Mouse (Mus musculus): ENCODE results near the gene Ttll13.

The Ttll13 gene

DNA sequence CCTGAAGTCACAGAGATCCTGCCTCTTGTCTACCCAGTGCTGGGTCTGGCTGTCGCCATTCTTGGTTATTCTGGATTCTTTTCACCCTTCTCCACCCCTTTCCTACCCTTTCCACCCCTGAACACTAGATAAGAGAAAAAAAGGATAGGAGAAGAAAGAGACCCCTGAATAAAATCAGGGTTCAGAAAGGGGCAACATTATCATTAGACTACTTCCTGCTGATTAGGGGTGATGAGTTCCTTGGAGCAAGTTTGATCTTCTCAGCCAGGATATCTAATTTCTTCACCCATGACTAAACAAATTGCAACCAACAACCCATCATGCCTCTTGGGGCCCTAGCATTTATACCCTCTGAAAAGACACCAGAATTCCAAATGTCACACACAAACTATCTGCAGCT, 21.6 kb downstream of the Ttll13 start:
- no peak for DNase-seq (ENCODE audit: extremely low spot score)

DNA sequence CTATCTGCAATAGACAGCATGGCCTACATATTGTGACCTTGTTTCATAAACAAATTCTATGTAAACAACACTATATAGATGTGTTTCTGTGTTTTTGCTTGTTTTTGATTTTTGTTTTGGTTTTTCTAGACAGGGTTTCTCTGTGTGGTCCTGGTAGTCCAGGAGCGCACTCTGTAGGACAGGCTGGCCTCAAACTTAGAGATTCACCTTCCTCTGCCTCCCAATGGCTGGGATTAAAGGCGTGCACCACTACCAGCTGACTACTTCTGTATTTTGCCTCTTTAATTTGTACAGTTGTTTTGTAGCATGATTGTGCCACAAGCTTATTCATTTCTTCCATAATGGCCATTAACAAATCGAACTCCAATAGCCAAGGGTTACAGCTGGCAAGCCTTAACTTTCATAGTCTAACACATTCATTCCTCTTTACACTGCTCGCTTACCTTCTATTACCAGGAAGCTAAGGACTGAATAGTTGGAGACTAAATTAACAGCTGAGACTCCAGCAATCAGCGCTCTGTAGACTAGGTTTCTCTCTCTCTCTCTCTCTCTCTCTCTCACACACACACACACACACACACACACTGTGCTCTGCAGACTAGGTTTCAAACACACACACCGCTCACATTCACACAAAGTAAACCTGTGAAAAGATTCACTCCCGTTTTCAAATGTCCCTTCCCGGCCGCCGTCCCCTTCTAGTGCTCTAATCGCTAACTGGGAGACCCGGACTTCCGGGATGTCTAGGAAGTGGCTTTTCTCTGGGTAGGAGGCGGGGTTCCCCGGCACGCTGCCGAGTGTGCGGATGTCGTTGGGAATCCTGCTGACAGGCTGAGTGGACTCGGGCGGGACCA, 22.9 kb downstream of the Ttll13 start, which contains the start of gene Vps33b:
TSS of gene Vps33b (plus strand) at position 753 of the 854 bp plus-strand sequence.
- peak; percentile 92 for DNase-seq (ENCODE audit: extremely low spot score)

DNA sequence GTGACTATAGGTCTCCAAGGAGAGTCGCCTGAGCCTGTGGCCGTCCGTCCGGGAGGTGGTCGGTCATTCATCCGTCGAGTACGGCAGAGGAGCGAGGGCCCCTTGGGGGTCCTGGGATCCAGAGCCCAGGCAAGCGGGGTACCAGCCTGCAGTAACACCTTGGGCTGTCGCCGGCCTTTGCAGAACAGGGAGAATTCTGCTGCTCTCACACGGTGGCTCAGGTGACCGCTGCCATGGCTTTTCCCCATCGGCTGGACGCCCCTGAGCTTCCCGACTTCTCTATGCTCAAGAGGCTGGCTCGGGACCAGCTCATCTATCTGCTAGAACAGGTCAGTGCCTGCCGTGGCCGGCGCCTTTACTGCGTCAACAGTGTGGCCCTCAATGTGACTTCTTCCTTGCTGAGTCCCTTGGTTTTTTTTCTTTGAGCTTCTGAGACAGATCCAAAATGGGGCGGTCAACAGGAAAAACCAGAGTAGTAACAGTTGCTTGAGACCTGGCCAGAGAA, 23.6 kb downstream of the Ttll13 start:
- DNase-seq (ENCODE audit: extremely low spot score), result no peak

DNA sequence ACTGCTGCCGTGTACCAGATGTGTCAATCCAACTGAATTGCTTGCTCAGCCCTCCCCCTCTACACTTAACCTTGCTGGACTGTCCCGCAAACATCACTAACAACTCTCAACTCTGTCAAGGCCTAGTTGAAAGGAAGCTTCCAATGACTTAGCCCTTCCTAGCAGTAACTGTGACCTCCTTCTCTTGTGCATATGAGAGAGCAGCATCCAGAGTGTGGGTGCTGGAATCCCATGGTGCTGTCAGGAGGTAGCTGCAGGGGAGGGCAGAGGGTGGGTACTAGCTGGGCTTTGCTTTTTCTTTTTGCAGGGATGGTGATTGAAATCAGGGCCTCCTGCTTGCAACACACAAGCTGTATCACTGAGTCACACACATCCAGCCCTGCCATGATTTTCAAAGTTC, 27.3 kb downstream of the Ttll13 start:
- no peak for DNase-seq (ENCODE audit: extremely low spot score)

DNA sequence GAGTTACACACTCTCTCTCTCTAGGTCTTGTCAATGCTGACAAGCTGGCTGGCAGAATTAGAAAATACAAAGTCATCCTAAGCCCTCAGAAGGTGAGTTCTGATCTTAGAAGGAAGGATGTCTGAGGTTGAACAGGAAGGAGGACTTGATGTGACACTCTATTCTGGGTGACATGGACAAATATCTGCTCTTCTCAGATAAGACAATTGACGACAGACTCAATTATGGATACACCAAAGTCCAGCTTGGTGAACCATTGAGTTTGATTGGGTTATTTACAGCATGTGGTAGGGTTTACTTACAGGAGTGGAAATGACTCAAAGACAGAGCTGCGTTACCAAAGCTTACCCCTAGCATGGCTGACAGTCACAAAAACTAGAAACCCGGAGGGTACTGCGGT, 30.2 kb downstream of the Ttll13 start:
- DNase-seq (ENCODE audit: extremely low spot score), result no peak

DNA sequence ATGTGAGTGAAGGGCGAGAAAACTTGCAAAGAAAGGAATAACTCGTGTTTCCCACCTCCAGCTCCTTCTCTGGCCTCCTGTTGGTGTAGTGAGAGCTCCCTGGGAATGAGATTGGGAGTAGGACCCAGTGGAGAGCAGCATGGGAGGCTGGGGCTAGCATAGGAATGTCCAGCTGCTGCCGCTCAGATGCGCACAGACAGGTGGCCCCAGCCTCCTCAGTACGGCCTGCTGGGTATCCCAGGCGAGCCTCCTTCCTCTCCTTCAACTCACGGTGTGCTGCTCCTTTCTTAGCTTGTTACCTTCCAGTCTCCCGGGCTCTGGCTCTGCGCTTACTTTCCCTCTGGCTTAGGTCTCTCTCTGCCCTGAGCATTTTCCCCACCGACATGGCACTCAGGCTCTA, 33.9 kb downstream of the Ttll13 start:
- DNase-seq (ENCODE audit: extremely low spot score), result no peak

DNA sequence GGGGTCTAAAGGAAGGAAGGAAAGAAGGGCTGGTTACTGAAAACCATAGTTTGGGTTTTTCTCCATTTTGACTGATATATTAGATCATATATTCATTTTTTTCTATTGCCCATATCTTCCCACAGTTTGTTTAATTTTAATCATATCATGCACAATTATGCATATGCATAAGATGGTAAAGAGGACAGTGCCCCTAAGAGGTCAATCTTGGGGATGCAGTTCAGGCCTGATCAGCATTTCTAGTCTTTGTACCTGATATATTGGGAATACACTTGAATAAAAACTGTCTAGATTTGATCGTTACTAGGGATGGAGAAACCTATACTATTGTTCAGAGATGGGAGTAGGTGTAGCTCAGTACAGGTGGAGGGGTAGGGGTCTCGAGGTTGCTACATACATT, 34.8 kb downstream of the Ttll13 start:
- DNase-seq (ENCODE audit: extremely low spot score), result no peak

DNA sequence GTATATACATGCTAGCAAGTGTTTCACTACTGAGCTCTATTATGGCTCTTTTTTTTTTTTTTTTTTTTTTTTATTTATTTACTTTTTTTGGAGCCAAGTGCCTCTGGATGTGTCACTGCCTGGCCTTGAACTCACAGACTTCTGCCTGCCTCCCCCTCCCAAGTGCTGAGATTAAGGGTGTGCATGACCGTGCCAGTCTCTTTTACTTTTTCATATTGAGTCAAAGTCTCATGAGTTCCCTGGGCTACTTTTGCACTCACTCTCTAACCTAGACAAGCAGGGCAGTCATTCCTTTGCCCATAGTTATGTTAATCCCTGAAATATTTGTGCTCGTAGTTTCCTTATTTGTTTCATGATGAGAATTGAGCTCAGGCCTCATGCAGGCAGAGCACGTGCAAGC, 35.5 kb downstream of the Ttll13 start:
- no peak for DNase-seq (ENCODE audit: extremely low spot score)

DNA sequence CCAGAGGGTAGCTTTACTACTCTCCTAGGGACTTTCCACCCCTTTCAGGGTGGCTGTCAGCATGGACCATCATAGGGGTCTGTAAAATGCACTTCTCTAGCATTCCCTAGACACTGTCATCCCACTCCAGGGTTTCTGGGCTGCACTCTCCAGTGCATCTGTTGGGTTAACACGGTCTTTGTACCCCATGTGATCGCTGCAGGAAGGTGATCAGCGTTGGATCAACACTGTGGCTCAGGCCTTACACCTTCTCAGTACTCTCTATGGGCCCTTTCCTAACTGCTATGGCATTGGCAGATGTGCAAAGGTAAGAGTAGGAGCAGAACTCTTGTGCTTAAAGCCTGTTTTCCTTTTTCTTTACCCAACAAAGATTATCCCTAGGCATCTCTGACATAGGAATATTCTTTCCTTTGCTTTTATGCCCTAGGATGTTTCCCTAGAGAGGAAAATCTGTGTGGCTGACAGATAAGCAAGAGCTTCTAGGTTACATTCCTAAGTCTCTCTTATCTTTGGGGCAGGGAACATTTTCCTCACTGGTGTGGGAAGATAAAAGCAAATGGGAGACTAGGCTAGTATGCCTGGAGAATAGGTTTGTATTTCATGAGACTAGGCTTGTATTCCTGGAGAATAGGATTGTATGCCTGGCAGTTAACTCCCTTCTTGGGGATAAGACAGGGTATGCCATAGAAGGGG, 37.2 kb downstream of the Ttll13 start:
- DNase-seq (ENCODE audit: extremely low spot score), result no peak

DNA sequence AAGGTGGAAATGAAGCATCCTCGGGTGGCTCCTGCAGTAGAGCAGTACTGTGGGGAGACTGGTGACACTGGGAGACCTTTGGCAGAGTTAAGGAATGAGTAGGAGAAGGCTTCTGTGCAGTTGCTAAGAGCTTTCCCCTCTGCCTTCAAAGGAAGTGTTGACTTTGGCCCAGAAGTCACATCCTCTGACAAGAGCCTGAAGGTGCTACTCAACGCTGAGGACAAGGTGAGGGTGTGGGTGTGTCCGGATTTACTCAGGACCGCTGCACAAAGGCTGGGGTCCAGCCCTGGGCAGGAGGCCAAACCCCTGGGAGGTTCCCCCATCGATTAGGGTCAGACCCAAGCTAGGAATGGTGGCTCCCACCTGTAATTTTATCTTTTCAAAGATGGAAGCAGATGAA, 38.2 kb downstream of the Ttll13 start:
- DNase-seq (ENCODE audit: extremely low spot score), result no peak

DNA sequence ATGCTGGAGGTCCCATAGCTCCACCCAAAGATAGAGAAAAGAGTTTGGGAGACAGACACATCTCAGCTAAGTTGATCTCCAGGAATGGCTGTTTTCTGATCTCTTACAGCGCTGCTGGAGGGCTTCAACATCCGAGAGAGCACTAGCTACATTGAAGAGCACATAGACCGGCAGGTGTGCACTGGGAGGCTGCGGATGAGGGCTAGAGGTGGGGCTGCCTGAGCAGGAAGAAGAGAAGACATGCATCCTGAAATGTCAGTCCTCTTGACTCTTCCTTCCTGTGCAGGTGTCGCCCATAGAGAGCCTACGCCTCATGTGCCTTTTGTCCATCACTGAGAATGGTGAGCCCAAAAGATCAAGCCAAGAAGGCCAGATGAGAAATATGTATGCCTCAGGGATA, 39.5 kb downstream of the Ttll13 start:
- DNase-seq (ENCODE audit: extremely low spot score), result no peak

DNA sequence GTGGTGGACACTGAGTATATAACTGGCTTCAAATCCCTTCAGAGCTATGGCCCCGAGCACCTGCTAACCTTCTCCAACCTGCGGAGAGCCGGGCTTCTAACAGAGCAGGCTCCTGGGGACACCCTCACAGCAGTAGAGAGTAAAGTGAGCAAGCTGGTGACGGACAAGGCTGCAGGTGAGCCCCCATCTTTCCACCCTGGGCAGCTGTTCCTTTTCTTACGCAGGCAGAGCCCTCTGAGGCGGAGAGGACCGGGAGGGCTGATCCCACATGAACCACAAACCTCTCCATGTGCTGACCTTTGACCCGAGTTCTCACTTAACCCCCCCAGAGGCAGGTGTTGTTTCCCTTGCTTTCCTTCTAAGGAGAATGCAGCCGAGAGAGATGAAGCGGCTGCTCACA, 41.6 kb downstream of the Ttll13 start:
- no peak for DNase-seq (ENCODE audit: extremely low spot score)

DNA sequence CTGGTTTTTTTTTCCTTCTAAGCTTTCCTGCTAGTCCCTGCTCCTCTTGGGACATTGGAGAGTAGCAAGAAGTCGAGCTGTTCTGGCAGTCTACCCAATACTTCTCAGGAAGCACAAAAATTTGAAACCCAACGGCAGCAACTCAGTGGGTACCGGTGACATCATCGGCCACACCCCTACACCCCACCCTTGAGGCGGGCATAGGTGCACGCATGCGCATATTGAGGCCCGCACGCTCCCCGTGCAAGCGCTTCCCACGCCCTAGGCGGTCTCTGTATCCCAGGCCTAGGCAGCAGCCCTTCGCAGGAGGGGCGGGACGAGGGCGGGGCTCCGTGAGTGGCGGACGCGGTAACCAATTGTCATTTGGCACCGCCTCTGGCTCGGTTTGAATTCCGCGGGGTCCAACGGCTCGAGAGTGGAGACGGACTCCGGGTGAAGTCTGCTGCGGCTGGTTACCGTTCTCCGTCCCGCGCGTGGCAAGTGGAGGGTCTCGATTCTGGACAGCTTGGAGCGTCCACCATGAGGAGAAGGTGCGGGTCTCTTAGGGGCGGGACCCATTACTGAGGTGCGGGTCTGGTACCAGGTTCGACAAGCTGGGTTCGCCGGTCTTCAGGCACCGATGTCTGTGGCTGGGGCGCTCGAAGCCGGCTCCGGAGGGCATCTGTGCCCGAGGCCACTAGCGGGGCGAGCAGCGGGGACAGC, 48.0 kb downstream of the Ttll13 start, which contains the start of gene Prc1:
TSS of gene Prc1 (plus strand) at position 389 of the 702 bp plus-strand sequence.
- peak; percentile 100 for DNase-seq (ENCODE audit: extremely low spot score)

DNA sequence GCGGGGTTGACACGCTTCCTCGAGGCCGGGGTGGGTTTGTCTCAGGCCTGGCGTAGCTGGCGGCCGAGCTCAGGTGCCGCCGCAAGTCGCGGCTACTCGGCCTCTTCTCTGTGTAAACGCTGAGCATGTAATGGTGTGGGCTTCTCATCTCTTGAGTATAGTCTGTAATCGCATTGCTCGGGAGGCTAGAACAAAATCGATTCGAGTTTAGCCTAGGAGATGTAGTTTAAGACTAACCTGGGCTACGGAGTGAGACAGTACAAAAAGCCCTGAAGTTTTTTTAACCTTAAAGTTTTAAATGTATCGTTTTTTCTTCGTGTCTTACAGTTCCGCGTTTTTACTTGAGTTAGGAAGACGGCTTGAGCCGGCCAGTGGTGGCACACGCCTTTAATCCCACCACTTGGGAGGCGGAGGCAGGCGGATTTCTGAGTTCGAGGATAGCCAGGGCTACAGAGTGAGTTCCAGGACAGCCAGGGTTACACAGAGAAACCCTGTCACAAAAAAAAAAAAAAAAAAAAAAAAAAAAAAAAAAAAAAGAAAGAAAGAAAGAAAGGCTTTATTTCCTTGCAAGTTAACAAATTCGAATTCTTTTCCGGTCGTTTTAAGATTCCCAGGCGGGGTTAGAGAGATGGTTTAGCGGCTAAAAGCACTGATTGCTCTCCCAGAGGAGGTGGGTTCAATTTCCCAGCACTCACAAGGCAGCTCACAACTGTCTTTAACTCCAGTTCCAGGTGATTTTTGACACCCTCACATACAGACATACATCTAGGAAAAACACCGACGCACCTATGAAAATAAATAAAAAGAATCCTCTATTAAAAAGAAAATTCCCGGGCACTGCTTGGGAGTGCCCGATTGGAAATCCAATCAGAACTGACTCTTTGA, 48.8 kb downstream of the Ttll13 start:
- DNase-seq (ENCODE audit: extremely low spot score), result peak; percentile 61

DNA sequence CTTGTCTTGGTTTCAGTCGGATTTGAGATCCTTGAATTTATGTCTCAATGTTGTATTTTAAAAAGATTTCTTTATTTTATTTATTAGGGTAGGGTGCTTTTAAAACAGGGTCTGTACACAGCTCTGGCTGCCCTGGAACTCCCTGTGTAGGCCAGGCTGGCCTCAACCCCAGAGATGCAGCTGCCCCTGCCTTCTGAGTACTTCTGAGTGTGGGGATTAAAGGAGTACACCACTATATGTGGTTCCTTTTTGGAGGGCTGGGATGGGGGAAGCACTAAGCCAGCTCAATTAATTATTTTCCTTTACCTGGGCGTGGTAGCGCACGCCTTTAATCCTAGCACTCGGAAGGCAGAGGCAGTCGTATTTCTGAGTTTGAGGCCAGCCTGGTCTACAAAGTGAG, 50.3 kb downstream of the Ttll13 start:
- no peak for DNase-seq (ENCODE audit: extremely low spot score)

DNA sequence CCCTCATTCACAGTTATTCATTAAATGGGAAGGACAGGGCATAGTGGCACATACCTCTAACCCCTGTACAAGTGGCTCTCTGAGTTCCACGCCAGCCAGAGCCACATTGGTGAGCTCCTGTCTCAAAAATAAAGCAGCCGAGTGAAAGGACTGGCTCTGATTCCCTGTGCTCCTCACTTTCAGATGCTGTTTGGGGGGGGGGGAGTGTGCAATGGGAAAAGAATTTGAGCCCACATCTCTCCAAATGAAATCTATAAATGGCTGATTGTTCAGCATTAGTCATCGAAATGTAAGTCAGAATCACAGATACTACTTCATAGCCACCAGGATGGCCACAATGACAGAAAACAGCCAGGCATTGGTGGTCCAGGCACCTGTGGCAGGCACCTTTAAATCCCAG, 50.9 kb downstream of the Ttll13 start:
- DNase-seq (ENCODE audit: extremely low spot score), result no peak

DNA sequence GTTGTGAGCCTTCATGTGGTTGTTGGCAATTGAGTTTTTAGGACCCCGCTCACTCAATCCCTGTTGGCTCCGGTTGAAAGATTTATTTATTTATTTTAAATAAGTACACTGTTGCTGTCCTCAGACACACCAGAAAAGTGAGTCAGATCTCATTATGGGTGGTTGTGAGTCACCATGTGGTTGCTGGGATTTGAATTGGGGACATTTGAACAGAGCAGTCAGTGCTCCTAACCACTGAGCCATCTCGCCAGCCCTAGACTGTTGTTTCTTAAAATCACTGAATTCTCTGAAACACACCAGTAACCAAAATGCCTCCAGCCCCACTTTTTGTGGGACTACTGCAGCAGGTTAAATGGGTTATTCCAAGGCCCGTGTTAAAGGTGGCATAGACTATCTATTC, 52.6 kb downstream of the Ttll13 start:
- DNase-seq (ENCODE audit: extremely low spot score), result no peak

DNA sequence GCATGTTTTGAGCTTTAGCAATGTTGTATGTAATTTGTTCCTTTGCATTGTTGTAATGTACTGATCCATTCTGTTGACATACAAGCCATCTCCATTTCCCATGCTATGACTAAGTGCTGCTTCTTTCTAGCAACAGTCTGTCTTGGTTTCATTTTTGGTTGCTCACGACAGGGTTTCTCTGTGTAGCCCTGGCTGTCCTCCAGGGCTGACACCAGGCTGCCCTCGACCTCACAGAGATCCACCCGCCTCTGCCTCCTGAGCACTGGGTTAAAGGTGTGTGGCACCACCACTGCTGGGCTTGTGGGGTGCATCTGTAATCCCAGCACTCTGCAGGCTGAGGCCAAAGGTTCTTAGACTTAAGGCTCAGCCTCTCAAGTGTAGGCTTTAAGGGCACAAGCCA, 53.4 kb downstream of the Ttll13 start:
- DNase-seq (ENCODE audit: extremely low spot score), result no peak

DNA sequence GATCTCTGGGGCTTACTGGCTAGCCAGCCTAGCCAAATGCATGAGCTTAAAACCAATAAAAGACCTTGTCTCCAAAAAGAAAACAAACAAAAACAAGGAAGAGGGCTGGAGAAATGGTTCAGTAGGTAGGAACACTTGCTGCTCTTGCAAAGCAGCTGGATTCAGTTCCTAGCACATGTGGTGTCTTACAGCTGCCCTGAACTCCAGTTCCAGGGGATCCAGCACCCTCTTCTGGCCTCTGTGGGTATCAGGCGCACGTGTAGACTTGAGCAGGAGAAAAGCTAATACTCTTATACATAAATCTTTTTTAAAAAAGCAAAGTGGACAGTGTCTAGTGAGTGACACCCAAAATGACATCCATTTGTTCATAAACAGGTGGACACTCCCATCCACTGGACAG, 55.3 kb downstream of the Ttll13 start:
- no peak for DNase-seq (ENCODE audit: extremely low spot score)

DNA sequence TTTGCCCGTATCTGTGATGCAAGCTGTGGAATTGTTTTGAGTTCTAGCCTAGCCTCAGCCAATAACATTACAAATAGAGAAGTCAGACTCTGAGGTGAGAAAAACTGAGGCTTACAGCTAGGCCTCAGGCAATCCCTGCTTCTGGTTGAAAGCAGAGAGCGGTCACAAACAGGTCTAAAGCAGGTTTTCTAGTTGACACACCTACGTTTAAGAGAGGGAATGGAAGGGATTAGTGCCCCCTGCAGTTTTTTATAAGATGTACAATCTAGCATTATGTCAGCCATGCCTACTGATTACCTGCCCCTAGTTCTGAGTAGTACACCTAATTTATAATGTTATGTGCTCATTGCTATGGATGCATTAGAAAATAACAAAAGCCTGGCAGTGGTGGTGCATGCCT, 61.6 kb downstream of the Ttll13 start:
- DNase-seq (ENCODE audit: extremely low spot score), result no peak

All from embryo, embryonic 9.5 days (tissue).